Mouse (Mus musculus) limb, embryonic 14.5 days (tissue): ENCODE data around the gene Lgals2. TPM values are rescaled to one million over a fixed set of nuclear protein-coding genes. Genes with fewer than 3 reads are reported as not detected.

Experiments
- ATAC-seq: fragments of 200-750 bp; cut with Nextera tagmentation; 2 replicates; pipeline ENCODE4 v1.8.0; 2017; ENCODE audit warnings: low read depth, moderate number of reproducible peaks, moderate TSS enrichment; ENCODE audit not compliant: low FRiP score
- DNase-seq: peaks from one replicate; pipeline ENCODE4 v3.0.0-alpha.2; 2015; ENCODE audit warnings: low spot score
- H3K27ac ChIP-seq: fragments of 300-500 bp; sonication (generic); replicated peaks from 2 replicates; pipeline ENCODE4 v1.5.1; 2014; ENCODE audit warnings: low read depth, mild to moderate bottlenecking, low read length, moderate library complexity, mixed read lengths
- H3K27me3 ChIP-seq: fragments of 300-500 bp; sonication (generic); 2 replicates; pipeline ENCODE4 v1.6.1; 2014; ENCODE audit warnings: low read length, mixed read lengths; ENCODE audit not compliant: control insufficient read depth, insufficient read depth
- H3K36me3 ChIP-seq: fragments of 300-500 bp; sonication (generic); 2 replicates; pipeline ENCODE4 v1.6.1; 2014; ENCODE audit warnings: mild to moderate bottlenecking, low read length, moderate library complexity, mixed read lengths; ENCODE audit not compliant: control insufficient read depth, insufficient read depth
- H3K4me1 ChIP-seq: fragments of 300-500 bp; sonication (generic); 2 replicates; pipeline ENCODE4 v1.6.1; 2014; ENCODE audit warnings: antibody characterized with exemption, low read length, mixed read lengths; ENCODE audit not compliant: control insufficient read depth, insufficient read depth
- H3K4me2 ChIP-seq: fragments of 300-500 bp; sonication (generic); replicated peaks from 2 replicates; pipeline ENCODE4 v1.6.1; 2014; ENCODE audit warnings: low read depth, mild to moderate bottlenecking, low read length, moderate library complexity; ENCODE audit not compliant: severe bottlenecking
- H3K4me3 ChIP-seq: fragments of 300-500 bp; sonication (generic); replicated peaks from 2 replicates; pipeline ENCODE4 v1.5.1; 2014; ENCODE audit warnings: low read length
- H3K9ac ChIP-seq: fragments of 300-500 bp; sonication (generic); 2 replicates; pipeline ENCODE4 v1.6.1; 2014; ENCODE audit warnings: mild to moderate bottlenecking, low read depth, low read length, moderate library complexity; ENCODE audit not compliant: severe bottlenecking
- H3K9me3 ChIP-seq: fragments of 300-500 bp; sonication (generic); 2 replicates; pipeline ENCODE4 v1.6.1; 2016; ENCODE audit warnings: low read length; ENCODE audit not compliant: control insufficient read depth
- POLR2A ChIP-seq: fragments of 200-500 bp; IDR thresholded peaks from 2 replicates; pipeline ENCODE4 v1.8.0; 2012; ENCODE audit warnings: inconsistent platforms, mild to moderate bottlenecking, moderate library complexity, borderline replicate concordance; ENCODE audit not compliant: insufficient read depth, insufficient read length; ENCODE audit errors: extremely low read depth
- WGBS: fragments of 180-500 bp; shearing (Covaris S2); extraction: QIAGEN DNeasy Blood & Tissue Kit; methylation state at CpG from one replicate; pipeline ENCODE4 v1.1.7; 2014; 5-methylcytosine and 5-hydroxymethylcytosine counted together
- polyA plus RNA-seq, 2 experiments: library from polyadenylated mRNA; depleted of rRNA in 1 of 2; stranded (reverse) in 1 of 2; unstranded in 1 of 2; fragments of >200 nt; fragmentation: Nextera tagmentation in 1 of 2; extraction: Ambion mirVana in 1 of 2; gene quantifications; 2 replicates each; pipeline versions ENCODE4 v1.2.1 to v1.2.3; 2012 to 2014

Gene Lgals2
- polyA plus RNA-seq, 2 experiments: 0.58 to 0.65 TPM

DNA sequence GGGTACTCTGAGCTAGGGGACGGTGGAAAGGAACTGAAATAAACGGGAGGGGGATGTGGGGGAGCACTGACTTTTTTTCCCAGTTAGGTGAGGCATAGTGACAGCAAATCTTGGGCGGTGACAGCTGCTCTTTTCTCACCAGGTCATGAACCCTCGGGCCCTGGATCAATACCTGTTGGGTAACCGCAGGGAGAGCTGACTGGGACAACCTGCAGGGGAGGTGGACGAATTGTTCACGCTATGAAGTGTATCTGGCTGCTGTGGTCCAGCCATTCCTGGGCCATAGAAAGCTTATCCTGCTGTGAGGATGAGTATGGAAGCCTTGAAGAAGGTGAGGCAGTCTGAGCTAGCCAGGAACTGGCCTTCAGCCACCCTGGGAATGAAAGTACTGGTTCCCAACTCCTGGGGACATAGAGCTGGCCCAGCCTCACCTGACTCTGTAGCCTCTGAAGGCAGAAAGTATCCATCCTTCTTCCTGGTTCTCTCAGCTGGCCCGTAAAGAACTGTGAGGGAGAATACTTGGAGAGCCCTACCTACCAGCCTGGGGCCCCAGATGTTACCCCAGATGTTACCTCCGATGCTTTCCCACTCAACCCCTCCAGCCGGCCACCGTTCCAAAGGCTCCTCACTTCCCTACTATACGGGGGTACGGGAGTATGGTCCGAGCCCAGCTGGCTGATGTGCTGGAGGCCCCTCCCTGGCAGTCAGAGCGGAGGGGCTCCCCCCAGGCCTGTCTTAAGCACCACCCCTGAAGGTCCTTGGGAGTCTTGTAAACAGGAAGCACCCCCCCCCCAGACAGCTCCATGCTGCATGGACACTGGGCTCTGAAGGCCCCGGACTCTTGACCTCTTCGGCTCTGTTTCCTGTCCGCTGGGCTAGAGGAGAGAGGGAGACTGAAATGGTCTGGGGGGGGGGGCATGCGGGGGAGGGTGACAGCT is 23.3 kb downstream of the Lgals2 start:
- Histone ChIP-seq H3K36me3 (no peaks in the 10 kb centered on the region), H3K4me3 (no peak overlapping the region), H3K4me2 (peak overlapping the region; percentile 10; the same call in 1 of the 2 replicates), H3K9me3 (no peaks in the 10 kb centered on the region), H3K27ac (peak overlapping the region; percentile 65; the same call in 1 of the 2 replicates), H3K4me1 (peaks cover 46% of the 10 kb centered on the region), H3K27me3 (no peaks in the 10 kb centered on the region), H3K9ac (no peak overlapping the region)
- WGBS: 36% methylated on average over 19 of the region's 19 CpGs
- no peak for DNase-seq
- no peak for ATAC-seq
- no peak for TF ChIP-seq POLR2A

DNA sequence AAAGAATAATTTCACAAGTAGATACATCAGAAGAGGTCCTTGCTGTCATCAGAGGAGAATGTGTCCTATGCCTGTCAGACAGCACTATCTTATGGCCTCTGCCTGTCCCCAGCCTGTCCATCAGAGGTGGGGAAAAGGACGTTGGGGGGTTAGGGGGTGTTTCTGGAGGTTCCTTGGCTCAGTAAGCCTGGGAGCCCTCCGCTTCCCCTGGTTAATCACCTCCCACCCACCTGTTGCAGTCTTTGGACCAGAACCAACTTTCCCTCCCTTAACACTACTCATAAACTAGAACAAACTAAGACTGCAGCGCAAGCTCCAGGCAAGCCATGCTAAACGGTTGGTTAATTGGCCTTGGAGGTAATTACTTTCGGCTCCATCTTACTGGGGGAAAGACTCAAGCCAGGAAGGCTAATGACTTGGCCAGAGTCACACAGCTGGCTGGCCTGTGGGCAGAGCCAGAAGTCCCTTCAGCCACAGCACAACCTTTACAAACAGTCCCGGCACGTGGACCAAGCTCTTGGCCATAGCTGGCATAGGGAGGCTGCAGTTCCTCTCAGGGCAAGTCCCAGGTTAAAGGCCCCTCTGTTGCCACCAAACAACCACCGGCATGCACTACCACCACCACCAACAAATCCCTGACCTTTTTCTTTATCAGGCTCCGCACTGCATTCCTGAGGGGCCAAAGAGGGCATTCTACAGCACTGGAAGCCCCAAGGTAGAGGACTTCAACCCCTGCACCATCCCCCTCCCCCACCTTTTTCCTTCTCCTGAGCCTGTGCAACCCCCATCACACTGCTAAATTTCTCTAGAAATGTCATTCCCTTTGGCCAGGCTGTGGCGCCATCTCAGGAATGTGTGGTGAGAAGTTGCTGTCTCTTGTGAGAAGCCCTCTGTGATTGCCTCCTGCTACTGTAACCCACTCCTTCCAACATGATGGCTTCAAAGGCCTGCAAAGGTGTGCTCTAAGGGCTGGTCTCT is 24.3 kb downstream of the Lgals2 start:
- no peaks in the 10 kb centered on the region for H3K36me3 ChIP-seq
- no peak overlapping the region for H3K27ac ChIP-seq
- WGBS: 48% methylated on average over 10 of the region's 10 CpGs
- no peak for ATAC-seq
- no peak overlapping the region for H3K4me2 ChIP-seq
- H3K9ac ChIP-seq: no peak overlapping the region
- peaks cover 44% of the 10 kb centered on the region for H3K4me1 ChIP-seq
- DNase-seq: no peak
- no peak for TF ChIP-seq POLR2A
- no peak overlapping the region for H3K4me3 ChIP-seq
- no peaks in the 10 kb centered on the region for H3K27me3 ChIP-seq
- no peaks in the 10 kb centered on the region for H3K9me3 ChIP-seq

DNA sequence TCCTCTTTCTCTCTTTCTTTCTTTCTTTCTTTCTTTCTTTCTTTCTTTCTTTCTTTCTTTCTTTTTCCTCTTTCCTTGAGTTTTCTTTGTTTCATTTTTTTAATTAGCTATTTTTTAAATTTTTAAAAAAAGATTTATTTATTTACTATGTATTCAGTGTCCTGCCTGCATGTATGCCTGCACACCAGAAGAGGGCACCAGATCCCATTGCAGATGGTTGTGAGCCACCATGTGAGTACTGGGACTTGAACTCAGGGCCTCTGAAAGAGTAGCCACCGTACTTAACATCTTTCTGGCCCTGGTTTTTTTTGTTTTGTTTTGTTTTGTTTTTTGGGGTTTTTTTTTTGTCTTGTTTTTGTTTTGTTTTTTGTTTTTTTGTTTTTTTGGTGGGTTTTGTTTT is 25.7 kb downstream of the Lgals2 start:
- TF ChIP-seq POLR2A: no peak
- Histone ChIP-seq H3K9ac (no peak overlapping the region), H3K27me3 (no peaks in the 10 kb centered on the region), H3K27ac (no peak overlapping the region), H3K4me3 (no peak overlapping the region), H3K9me3 (no peaks in the 10 kb centered on the region), H3K36me3 (no peaks in the 10 kb centered on the region), H3K4me2 (no peak overlapping the region), H3K4me1 (peaks cover 32% of the 10 kb centered on the region)
- DNase-seq (no peak), ATAC-seq (no peak)
- WGBS: 92% methylated on average over 1 of the region's 1 CpGs

DNA sequence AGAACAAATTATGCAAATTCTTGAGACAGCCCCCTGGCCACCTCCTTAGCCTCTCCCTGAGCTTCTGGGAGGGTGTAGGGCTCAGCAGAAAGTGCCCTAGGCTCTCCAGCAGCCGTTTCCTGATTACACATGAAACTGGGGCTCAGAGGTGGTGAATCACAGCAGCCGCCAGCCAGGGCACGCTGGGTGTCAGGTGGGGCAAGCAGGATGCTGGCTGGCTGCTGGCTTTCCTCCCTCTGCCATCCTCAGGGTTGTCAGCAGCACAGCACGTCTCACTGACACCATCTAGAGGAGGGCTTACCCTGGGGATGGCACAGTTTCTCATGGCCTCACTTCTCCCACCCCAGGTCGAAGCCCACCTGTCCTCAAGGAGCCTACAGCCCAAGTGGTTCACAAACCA is 27.0 kb downstream of the Lgals2 start:
- 10% methylated on average over 5 of the region's 5 CpGs for WGBS
- Histone ChIP-seq H3K9me3 (no peaks in the 10 kb centered on the region), H3K4me1 (peaks cover 25% of the 10 kb centered on the region), H3K27ac (no peak overlapping the region), H3K36me3 (no peaks in the 10 kb centered on the region), H3K4me2 (no peak overlapping the region), H3K4me3 (no peak overlapping the region), H3K9ac (no peak overlapping the region), H3K27me3 (no peaks in the 10 kb centered on the region)
- TF ChIP-seq POLR2A: no peak
- ATAC-seq (no peak), DNase-seq (no peak)
